Mouse (Mus musculus) lung, adult 2 months (tissue): ENCODE measurements around the gene Clec4a3. TPM values are rescaled to one million over a fixed set of nuclear protein-coding genes. Genes with fewer than 3 reads are reported as not detected.
A peak's percentile ranks its signal among the peaks of the same experiment; 100 is the strongest.
"Not testable (repeated sequence)": the region's sequence is repeated elsewhere in the genome, so short reads cannot be mapped to it uniquely, and the experiment has no call there.

Experiments
- DNase-seq: peaks from one replicate; pipeline ENCODE4 v3.0.0; 2022
- H3K4me1 ChIP-seq: fragments of 200-500 bp; 2 replicates; pipeline ENCODE4 v1.6.1; 2011; ENCODE audit warnings: low read length; ENCODE audit not compliant: control insufficient read depth, insufficient read depth
- H3K4me3 ChIP-seq: fragments of 200-500 bp; replicated peaks from 2 replicates; pipeline ENCODE3; 2011; ENCODE audit warnings: low read depth, mild to moderate bottlenecking, control low read depth, low read length; ENCODE audit errors: extremely low read depth
- CTCF ChIP-seq: fragments of 200-500 bp; IDR thresholded peaks from 2 replicates; pipeline ENCODE4 v1.5.1; 2011; ENCODE audit warnings: mild to moderate bottlenecking, low read length, control low read depth; ENCODE audit not compliant: insufficient read depth
- POLR2A ChIP-seq: fragments of 200-500 bp; IDR thresholded peaks from 2 replicates; pipeline ENCODE4 v1.6.1; 2011; ENCODE audit warnings: low read depth, mild to moderate bottlenecking, control low read depth, low read length, borderline replicate concordance; ENCODE audit errors: extremely low read depth
- WGBS: fragments of 180-500 bp; shearing (Covaris S2); methylation state at CpG from one replicate; pipeline ENCODE4 v1.1.7; 2018; 5-methylcytosine and 5-hydroxymethylcytosine counted together
- polyA plus RNA-seq: library from polyadenylated mRNA; depleted of rRNA; stranded (reverse); fragments of >200 nt; gene quantifications from 2 replicates; pipeline ENCODE4 v1.2.3, GENCODE M21; 2012; rRNA removed

Clec4a3 gene
- 1.7 and 4.6 TPM in 2 replicates for polyA plus RNA-seq

- TF ChIP-seq POLR2A, result peak; percentile 40; the same call in 1 of the 2 replicates
- TF ChIP-seq CTCF, result no peak
- no peaks in the 10 kb centered on the region for H3K4me1 ChIP-seq
- no peak for DNase-seq
- peak within 1 kb of the TSS; percentile 29 for H3K4me3 ChIP-seq
- 61% methylated on average over 8 of the region's 8 CpGs for WGBS
These were observed at the start of gene Clec4a3 for GRCm38 (mm10) chr6:122952401-122952800. Gene Clec4a3, plus strand, starts transcription at chr6:122952515.

GRCm38 (mm10) chr6:122919922-122920321, 32.4 kb upstream of the Clec4a3 start:
- Histone ChIP-seq H3K4me3 (no peak overlapping the region), H3K4me1 (no peaks in the 10 kb centered on the region)
- WGBS, result 44% methylated on average over 4 of the region's 4 CpGs
- DNase-seq, result no peak
- no peak for TF ChIP-seq CTCF
- no peak for TF ChIP-seq POLR2A

GRCm38 (mm10) chr6:122921451-122921850, 30.9 kb upstream of the Clec4a3 start, which contains the start of gene Clec4a1:
Gene Clec4a1, plus strand, starts transcription at chr6:122921848.
- Histone ChIP-seq H3K4me3 (no peak within 1 kb of the TSS), H3K4me1 (no peaks in the 10 kb centered on the region)
- DNase-seq, result no peak
- WGBS, result 36% methylated on average over 4 of the region's 4 CpGs
- TF ChIP-seq POLR2A (no peak), CTCF (no peak)

GRCm38 (mm10) chr6:122934845-122935244, 17.5 kb upstream of the Clec4a3 start:
- WGBS, result 79% methylated on average over 3 of the region's 3 CpGs
- no peak overlapping the region for H3K4me3 ChIP-seq
- TF ChIP-seq POLR2A, result no peak
- DNase-seq, result no peak
- H3K4me1 ChIP-seq, result no peaks in the 10 kb centered on the region

GRCm38 (mm10) chr6:122939618-122940017, 12.7 kb upstream of the Clec4a3 start:
- DNase-seq, result no peak
- WGBS, result 77% methylated on average over 5 of the region's 5 CpGs
- Histone ChIP-seq H3K4me1 (no peaks in the 10 kb centered on the region), H3K4me3 (no peak overlapping the region)
- no peak for TF ChIP-seq CTCF
- no peak for TF ChIP-seq POLR2A

GRCm38 (mm10) chr6:122946760-122947159, 5.6 kb upstream of the Clec4a3 start:
- Histone ChIP-seq H3K4me1 (no peaks in the 10 kb centered on the region), H3K4me3 (no peak overlapping the region)
- no peak for DNase-seq
- 70% methylated on average over 2 of the region's 2 CpGs for WGBS
- TF ChIP-seq CTCF (no peak), POLR2A (no peak)

- no peak for TF ChIP-seq CTCF
- TF ChIP-seq POLR2A, result no peak
- Histone ChIP-seq H3K4me3 (no peak overlapping the region), H3K4me1 (no peaks in the 10 kb centered on the region)
- 72% methylated on average over 2 of the region's 2 CpGs for WGBS
- DNase-seq, result no peak
These were observed 12.2 kb downstream of the Clec4a3 start for GRCm38 (mm10) chr6:122964562-122964961.

GRCm38 (mm10) chr6:122969048-122969447, 16.7 kb downstream of the Clec4a3 start:
- no peak for DNase-seq
- H3K4me1 ChIP-seq, result no peaks in the 10 kb centered on the region
- TF ChIP-seq POLR2A (no peak), CTCF (no peak)
- 74% methylated on average over 2 of the region's 2 CpGs for WGBS
- H3K4me3 ChIP-seq, result no peak overlapping the region

- TF ChIP-seq POLR2A, result no peak
- no peak for TF ChIP-seq CTCF
- WGBS, result 72% methylated on average over 6 of the region's 6 CpGs
- no peaks in the 10 kb centered on the region for H3K4me1 ChIP-seq
- DNase-seq, result no peak
- H3K4me3 ChIP-seq, result no peak within 1 kb of the TSS
These were observed 37.6 kb downstream of the Clec4a3 start, which contains the start of gene Clec4a4 for GRCm38 (mm10) chr6:122989876-122990437. Gene Clec4a4, plus strand, starts transcription at chr6:122990367.

GRCm38 (mm10) chr6:123004696-123005095, 52.4 kb downstream of the Clec4a3 start:
- not testable (repeated sequence) for DNase-seq, H3K4me1 ChIP-seq, H3K4me3 ChIP-seq
- WGBS, result 67% methylated on average over 2 of the region's 2 CpGs

- DNase-seq, result no peak
- H3K4me1 ChIP-seq, result no peaks in the 10 kb centered on the region
- WGBS, result 45% methylated on average over 1 of the region's 1 CpGs
- TF ChIP-seq POLR2A, result no peak
- TF ChIP-seq CTCF, result no peak
- H3K4me3 ChIP-seq, result no peak overlapping the region
These were observed 53.3 kb downstream of the Clec4a3 start for GRCm38 (mm10) chr6:123005591-123005990.

Other genes with a start within 250 kb of the Clec4a3 start
- gene Nanog, start 245.0 kb upstream of the Clec4a3 start, polyA plus RNA-seq, result 0.09 and 0.28 TPM in 2 replicates
- gene Slc2a3, start 150.9 kb upstream of the Clec4a3 start, polyA plus RNA-seq, result 2.6 and 7.4 TPM in 2 replicates
- 16.5 and 19.9 TPM in 2 replicates for gene Foxj2, start 132.6 kb upstream of the Clec4a3 start, polyA plus RNA-seq
- gene C3ar1, start 96.4 kb upstream of the Clec4a3 start, polyA plus RNA-seq, result 1.9 and 3.7 TPM in 2 replicates
- 11.5 and 16.7 TPM in 2 replicates for gene Necap1, start 78.0 kb upstream of the Clec4a3 start, polyA plus RNA-seq
- gene Clec4a1, start 30.7 kb upstream of the Clec4a3 start, polyA plus RNA-seq, result 2.3 and 4.9 TPM in 2 replicates
- not detected in 2 replicates for gene Clec4a4, start 37.9 kb downstream of the Clec4a3 start, polyA plus RNA-seq
- 1.7 and 2.9 TPM in 2 replicates for gene Clec4b1, start 97.4 kb downstream of the Clec4a3 start, polyA plus RNA-seq
- gene Clec4a2, start 153.9 kb downstream of the Clec4a3 start, polyA plus RNA-seq, result 1.9 and 7.2 TPM in 2 replicates
- gene Clec4b2, start 220.4 kb downstream of the Clec4a3 start, polyA plus RNA-seq, result not detected in 2 replicates